Mouse (Mus musculus) v-Abl transformed pro-B cells (cell line): ENCODE results near the gene Ppp1r3e.

Experiments used
- in situ Hi-C, 2 experiments: fragments of 400-800 bp; cut with MboI; formaldehyde crosslinking; loops; one replicate each; pipeline ENCODE4 v1.15.1; 2025; ENCODE audit not compliant: unreplicated experiment in 2 of 2

Gene Ppp1r3e

DNA sequence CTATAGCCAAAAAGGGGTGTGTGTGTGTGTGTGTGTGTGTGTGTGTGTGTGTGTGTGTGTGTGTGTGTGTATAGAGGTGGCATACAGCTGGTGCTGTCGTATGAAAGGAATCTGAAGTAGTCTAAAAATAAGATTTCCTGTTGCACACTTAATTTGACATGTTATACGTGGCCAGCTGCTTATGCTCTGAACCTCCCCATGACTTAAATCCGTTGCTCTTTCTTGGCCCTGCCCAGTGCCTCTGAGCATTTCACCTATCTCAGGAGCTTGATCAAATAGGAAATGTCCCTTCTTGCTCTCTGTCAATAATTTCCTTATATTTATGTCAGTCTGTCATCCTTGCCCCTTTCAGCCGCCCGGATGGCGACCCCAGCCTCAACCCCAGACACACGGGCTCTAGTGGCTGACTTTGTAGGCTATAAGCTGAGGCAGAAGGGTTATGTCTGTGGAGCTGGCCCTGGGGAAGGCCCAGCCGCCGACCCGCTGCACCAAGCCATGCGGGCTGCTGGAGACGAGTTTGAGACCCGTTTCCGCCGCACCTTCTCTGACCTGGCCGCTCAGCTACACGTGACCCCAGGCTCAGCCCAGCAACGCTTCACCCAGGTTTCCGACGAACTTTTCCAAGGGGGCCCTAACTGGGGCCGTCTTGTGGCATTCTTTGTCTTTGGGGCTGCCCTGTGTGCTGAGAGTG, 6.8 kb upstream of the Ppp1r3e start:
- in situ Hi-C loops, result no loop called here

DNA sequence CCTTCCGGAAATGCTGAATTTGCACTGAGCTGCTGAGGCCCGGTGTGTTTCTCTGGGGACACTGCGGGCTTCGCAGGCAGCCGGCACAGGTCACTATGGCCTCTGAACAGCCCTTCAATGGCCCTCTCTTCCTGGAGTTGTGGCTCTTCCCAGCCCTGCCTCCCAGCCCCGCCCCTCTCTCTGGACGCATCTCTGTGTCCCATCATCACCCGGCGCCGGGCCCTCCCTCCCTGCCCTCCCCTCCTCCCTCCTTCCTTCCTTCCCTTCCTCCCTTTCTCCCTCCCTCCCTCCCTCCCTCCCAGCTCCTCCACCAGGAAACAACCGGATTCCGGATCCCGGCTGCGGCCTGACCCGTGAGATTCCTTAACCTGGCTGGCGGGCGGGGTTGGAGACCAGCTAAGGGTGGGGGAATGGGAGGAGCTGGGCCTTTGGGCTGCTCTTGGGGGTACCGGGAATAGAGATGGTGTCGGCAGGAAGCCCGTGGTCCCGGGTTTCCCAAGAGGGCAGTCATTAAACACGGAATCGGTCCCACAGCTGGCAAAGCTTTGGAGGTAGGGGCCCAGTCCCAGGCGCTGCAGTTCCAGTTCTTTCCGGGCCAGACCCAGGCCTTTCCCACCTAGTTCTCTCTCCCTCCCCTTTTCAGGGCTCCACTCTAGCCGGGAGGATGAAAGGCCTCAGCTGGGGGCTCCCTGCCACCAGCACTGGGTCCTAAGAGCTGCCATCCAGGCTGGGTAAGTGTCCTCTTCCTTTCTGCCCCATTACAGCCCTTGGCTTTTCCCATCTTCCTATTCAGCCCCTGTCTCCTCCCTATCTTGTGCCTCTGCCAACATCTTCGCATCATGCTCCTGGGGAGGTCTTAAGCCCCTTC, 6.0 kb upstream of the Ppp1r3e start, which contains the start of the genes Bcl2l2 and Gm20521:
Gene Bcl2l2, plus strand, starts transcription at position 224 of the 868 bp plus-strand sequence.
Gene Gm20521, plus strand, starts transcription at position 288 of the 868 bp plus-strand sequence.
- in situ Hi-C loops, result no loop called here

DNA sequence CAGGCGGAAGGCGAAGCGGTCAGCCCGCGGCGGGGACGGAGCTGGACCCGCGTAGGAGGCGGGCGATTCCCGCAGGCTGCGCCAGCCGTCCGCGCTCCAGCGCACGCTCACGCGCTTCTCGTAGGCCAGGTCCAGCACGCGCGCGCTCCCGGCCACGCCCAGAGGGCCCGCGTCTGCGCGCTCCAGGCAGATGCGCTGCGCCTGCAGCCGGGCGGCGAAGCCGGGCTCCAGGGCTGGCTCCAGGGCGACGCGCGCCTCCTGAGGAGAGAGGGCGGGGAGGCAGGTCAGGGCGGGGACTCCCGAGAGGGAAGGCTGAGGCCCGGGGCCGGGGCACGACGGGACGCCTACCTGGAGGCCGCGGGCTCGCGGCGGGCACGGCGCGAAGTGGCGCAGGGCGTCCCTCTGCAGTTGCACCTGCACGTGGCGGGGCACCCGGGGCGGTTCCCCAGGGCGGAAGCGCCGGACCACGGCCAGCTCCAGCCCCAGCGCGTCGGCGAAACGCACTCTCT, 757 bp downstream of the Ppp1r3e start:
- in situ Hi-C loops, result no loop called here

DNA sequence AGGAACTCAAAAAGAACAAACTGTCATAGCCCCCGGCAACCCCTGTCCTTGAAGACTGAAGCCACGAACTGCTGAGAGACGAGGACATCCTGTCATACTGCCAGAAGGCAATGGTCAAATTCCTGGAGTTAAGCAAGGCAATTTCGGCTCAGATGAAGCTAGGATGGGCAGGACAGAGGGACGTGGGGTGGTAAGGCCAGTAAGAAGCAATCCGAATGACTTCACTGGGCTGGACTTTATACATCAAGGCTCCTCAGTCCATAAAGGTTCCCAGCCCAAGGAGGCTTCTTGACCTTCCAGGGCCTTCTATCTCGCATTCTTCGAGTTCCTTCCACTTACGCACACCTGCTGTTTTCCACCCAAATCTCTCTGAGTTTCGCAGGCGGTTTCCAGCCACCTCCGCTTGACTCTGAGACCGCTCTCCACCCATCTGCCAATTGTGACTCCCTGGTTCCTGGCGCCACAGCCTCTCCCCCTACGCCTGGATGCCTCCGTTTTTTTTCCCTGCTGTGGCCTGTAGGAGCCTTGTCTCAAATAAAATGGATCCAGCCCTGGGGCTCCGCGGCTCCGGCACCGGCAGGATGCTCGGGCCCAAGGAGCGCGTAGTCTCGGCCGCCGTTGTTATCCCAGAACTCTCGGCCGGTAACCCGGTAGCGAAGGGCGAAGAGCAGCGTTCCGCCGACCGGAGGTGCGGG, 1.4 kb downstream of the Ppp1r3e start:
- in situ Hi-C loops, result no loop called here

DNA sequence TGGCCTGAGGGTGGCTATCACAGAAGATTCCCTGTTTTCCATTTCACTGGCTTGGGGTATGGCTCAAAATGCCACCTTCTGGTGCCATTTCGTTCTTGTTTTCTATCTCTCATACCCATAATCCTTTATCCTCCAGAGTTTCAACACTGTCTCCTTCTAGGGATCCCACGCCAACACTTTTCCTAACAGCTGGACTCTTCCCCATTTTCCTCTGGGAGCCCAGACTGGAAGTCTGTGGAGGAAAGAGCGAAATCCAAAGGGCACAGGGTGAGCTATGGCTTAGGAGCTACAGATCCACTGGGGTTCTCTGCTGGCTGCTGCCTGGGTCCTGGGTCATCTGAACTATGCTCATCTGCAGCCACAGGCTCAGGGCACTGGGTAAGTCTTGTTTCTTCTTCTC, 3.2 kb downstream of the Ppp1r3e start:
- in situ Hi-C loops, result no loop called here

DNA sequence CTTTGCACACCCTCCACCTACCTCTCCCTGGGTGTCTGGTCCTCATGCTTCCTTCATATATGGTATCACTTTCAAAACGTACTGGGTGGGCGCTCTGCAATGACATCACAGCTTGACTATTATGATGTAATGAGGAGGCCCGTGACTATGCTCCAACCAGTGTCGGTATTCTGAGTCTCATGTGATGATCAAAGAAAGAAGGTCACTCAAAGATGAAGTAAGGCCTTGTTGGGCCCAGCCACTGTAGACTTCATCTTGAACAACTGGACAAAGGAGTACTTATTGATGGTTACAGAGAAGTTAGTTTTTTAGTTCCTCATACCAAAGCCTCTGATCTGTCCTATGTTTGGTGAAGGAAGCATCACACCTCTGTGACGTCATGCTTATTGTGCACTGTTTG, 6.5 kb downstream of the Ppp1r3e start, which contains the start of gene Homez:
Gene Homez, minus strand, starts transcription at position 101 of the 400 bp plus-strand sequence.
- in situ Hi-C loops, result no loop called here

DNA sequence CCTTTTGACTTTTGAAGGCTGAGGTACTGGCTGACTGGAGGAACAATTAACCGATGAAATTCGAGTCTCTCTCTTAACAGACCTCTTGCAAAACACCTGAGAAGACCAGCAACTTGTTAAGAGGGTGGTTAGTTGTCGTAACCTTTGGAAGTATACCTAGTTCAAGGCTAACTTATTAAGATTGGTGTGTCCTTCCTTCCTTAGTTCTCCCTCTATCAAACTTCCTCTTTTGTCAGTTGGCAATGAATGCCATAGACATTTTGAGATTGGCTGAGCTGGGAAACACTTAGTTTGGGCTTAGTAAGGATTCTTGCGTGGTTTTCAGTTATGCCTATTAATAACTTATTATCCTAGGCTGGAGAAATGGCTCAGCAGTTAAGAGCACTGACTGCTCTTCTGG, 9.3 kb downstream of the Ppp1r3e start:
- in situ Hi-C loops, result no loop called here

DNA sequence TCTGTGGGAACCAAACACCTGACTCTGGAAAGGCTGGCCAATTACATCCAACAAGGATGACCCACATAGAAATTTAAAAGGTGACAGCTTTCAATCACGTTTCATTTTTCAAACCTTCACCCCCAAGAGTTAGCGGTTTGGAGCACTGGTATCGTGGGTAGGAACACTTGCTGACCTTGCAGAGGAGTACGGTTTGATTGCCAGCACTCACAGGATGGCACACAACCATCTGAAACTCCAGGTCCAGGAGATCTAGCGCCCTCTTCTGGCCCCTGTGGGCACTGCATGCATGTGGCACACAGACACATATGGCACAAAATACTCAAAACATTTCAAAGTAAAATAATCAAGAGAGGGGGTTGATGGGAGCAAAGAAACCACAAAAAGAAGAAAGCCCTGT, 10.4 kb downstream of the Ppp1r3e start:
- in situ Hi-C loops, result no loop called here

DNA sequence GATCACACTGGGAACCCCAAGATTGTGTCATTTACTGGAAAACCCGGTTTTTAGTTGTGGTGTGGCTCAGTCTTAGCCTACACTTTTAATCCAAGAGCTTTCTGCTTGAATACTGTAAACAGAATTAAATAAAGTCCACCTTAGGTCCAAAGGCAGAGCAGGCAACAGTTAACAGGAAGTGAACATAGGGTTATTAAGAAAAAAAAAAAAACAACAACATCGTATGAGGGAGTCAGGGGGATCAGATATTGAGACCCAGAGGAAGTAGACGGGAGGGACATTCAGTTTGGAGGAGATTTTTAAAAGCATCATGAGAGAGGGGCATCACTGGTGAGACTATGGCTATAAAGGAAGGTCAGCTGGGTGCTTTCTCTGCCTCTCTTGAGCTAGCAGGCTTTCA, 11.1 kb downstream of the Ppp1r3e start:
- in situ Hi-C loops, result no loop called here

DNA sequence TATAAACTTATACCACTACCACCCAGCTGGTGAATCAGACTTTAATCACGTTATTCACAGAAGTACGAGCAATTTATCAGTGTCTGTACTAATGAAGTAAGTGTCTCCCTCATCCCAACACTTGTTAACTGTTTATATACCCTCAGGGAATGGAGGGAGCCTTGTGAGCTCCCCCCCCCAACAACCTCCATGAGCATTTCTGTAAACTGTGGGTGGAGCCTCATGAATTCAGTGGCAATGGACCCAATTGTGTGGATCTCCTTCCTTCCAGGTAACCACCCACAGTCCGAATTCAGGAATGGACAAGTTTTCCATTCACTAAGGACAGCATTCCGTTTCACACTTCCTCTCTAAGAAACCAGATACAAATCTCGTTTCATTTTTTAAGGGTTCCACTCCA, 11.7 kb downstream of the Ppp1r3e start:
- in situ Hi-C loops, result no loop called here

DNA sequence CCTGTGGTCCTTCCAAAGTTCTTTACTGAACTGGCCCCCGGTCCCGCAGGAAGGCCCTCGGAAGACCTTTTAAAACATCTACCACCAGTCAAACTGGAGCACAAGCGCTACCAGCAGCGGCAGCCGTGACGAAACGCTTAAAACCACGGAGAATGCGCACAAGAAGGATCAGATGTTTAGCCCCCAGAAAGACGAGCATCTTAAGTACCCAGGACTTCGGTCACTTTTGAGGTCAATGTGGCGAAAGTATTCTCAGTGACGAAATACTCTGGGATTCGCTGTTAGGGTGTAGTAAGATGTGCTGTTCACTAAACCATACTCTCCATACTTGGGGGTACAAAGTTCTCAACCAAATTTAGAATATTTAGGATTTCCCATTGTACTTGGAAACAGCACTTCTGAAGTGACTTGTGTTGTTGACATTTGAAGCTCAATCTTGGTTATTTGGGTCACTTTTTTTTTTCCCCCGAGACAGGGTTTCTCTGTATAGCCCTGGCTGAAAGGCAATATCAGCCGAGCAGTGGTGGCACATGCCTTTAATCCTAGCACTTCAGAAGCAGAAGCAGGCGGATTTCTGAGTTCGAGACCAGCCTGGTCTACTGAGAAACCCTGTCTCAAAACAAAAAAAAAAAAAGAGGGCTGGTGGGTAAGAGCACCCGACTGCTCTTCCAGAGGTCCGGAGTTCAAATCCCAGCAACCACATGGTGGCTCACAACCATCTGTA, 12.9 kb downstream of the Ppp1r3e start:
- in situ Hi-C loops, result no loop called here

DNA sequence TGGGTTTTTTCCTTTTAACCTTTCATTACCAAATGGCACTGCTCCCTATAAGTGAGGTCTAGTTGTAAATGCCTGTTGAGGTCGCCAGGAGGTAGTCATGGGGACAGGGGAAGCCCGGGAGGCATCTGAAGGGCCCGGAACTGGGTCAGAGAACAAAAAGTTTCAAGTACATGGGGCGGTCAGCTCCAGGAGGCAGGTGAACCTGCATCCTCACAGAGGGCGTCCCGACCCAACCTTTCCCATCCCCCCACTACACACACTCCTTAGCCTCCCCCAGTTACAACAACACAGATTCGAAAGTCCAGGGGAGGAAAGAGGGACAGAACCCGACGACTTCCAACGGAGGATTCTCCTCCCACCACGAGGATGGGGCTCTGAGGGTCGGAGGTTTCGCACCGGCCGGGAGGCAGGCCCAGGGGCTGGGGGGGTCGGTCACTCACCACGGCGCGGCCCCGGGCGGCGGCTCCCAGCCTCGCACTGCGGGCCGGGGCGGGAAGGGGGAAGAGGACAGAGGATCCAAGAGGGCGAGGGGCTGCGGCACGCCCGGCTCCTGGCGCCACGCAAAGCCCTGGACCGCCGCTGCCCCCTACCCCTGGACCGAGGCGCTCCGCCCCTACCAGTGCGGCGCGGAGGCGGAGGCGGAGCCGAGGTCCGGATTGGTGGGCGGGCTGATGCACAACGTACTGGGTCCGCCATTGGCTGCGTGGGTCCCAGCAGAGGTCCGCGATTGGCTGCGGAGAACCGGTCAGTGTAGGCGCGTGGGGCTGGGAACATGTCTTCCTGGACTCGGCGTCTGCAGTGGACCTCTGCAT, 13.6 kb downstream of the Ppp1r3e start:
- in situ Hi-C loops, result no loop called here

DNA sequence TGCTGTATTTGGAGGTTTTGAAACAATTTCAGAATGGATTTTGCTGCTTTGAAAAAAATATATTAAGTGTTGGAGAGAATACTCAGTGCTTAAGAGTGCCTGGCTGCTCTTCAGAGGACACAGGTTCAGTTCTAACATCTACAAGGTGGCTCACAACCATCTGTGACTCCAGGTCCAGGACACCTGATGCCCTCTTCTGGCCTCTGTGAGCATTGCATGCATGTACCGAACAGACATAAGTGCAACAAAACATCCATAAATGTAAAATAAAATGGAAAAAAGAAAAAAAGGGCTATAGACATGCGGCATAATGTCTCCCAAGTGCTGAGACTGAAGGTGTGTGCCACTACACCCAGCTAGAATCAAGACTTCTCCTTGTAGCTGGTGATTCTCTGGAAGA, 16.8 kb downstream of the Ppp1r3e start:
- in situ Hi-C loops, result no loop called here

DNA sequence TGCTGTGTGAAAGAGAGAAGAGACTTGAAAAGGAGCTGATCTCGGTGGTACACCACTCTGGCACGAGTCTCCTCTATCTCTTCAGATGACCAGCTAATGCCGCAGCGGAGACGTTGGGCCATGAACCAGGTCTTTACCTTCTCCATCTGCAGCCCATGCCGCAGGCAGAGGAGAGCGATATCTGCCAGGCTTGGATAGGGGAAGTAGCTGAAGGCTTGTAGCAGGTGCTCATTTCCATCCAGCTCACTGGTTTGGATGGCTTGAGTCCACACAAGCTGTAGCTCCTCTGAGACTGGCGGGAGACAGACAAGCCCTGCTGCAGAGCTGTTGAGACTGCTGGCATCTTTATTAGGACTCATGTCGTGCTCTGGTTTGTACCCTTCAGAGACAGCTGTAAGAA, 19.5 kb downstream of the Ppp1r3e start:
- in situ Hi-C loops, result loop anchor here in 1 of 2 experiments (10.0 kb wide), 1 partner anchor 143 kb away; the partner anchor contains the start of gene Cebpe

DNA sequence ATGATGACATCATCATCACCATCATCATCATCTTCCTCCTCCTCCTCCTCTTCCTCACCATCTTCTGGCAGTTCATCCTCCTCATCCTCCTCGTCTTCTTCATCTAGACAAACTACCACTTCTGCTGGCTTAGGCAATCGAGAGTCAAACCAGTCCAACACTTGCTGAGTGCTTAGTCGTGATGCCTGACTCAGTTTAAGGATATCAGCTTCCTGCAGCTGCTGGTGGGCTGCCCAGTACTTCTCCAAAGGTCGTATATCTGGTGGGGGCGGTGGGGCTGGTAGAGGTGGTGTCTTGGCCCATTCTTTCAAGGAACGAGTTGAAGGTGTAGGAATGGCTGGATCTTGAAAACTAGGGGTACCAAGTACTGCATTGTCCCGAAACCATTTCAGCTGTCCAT, 20.6 kb downstream of the Ppp1r3e start:
- in situ Hi-C loops, result loop anchor here in 1 of 2 experiments (10.0 kb wide), 1 partner anchor 142 kb away; the partner anchor contains the start of gene Cebpe

DNA sequence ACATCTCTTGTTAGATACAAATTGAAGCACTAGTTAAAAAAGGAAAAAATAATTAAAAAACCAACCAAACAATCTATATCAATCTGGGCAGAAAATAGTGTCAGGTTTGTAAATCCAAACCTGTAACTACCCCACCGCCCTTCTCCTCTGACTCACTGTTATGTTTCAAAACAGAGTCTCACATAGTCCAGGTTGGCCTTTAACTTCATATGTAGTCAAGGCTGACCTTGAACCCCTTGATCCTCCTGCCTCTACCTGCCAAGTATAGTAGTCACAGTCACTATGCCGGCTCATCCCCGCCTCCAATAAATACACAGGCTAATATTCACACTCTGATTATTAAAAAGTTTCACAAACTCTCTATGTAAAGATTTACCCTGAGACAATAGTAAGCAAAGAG, 21.6 kb downstream of the Ppp1r3e start:
- in situ Hi-C loops, result loop anchor here in 1 of 2 experiments (10.0 kb wide), 1 partner anchor 141 kb away; the partner anchor contains the start of gene Cebpe

DNA sequence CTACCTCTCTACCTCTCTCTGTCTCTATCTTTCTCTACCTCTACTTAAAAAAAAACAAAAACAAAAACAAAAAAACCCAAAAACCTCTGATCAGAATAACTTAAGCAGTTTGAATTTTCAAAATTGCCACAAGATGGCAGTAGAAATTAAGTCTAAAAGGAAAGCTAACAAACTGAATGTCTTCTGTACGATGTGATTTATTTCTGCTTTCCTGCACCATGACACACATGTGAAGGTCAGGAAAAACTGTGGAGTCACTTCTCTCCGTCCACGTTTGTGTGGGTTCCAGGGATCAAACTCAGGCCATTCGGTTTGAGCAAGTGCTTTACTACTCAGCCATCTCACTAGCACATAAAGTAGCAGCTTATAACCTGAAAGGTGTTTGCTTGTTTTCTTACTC, 33.9 kb downstream of the Ppp1r3e start:
- in situ Hi-C loops, result loop anchor here (5.0 to 25.0 kb wide), 5 partner anchors 94 to 594 kb away; partner anchors contain the start of gene Cmtm5 (in 1 of the 2)

DNA sequence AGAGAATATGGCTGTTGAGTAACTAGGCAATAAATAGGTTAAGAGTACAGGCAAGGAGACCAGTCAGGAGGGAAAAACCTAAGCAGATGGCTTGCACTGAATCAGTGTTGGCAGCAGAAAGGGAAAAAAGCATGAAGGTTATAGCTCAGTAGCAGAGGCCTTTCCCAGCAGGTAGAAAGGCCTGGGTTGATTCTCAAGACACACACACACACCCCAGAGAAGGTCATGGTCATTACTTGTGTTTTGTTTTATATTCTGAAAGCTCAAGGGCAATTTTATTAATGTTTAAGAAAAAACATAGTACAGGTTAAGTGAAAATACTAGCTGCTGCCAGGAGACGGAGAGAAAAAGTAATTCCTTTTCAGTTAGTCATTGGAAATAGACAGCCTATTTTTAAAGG, 53.6 kb downstream of the Ppp1r3e start:
- in situ Hi-C loops, result no loop called here
